Mouse (Mus musculus) MN1 (cell line): ENCODE measurements at regions not wholly inside any gene's neighbourhood (a gene's known extent, or its start where the extent isn't known, plus 50 kb on each side); places are given as distances from the start of the nearest gene placed in this dataset.

Source experiments
- DNase-seq: peaks from one replicate; pipeline ENCODE4 v3.0.0-alpha.2; 2016; ENCODE audit warnings: low spot score

DNA sequence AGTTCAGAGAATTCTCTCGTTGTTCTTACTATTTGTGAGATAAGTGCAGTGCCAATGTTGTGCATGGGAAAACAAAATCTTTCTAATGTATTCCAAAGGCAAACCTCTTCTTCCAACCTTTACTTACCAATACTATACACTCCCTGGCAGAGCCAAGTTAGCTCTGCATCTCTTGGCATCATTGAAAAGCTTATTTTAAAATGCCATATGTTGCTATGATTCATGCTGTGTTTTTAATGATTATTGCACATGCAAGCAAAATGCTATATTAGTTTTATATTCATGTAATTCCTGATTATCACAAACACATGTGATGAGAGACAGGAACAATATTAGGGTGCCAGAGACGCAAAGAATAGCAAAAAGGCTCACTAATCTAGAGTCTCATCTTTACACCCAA is 64.3 kb upstream of the Pard3b start:
- DNase-seq = no peak

- no peak for DNase-seq
These were observed 61.9 kb upstream of the Pard3b start for GRCm38 (mm10) chr1:61576758-61577157.

GRCm38 (mm10) chr1:61587251-61587650 is 51.4 kb upstream of the Pard3b start:
- DNase-seq = no peak
